Mouse (Mus musculus) G1E (cell line): ENCODE results near the gene Ralgapa2. TPM values are rescaled to one million over a fixed set of nuclear protein-coding genes. Genes with fewer than 3 reads are reported as not detected.
A peak's percentile ranks its signal among the peaks of the same experiment; 100 is the strongest.

Experiments used
- ATAC-seq: 2 replicates; pipeline ENCODE4 v1.8.0; 2016; ENCODE audit warnings: mild to moderate bottlenecking; ENCODE audit not compliant: insufficient number of reproducible peaks, poor library complexity, low FRiP score, severe bottlenecking; ENCODE audit errors: extremely low read depth
- DNase-seq: peaks from one replicate; pipeline ENCODE4 v3.0.0; 2012; ENCODE audit warnings: low spot score
- H3K27me3 ChIP-seq: 2 replicates; pipeline ENCODE4 v1.6.1; 2012; ENCODE audit warnings: mild to moderate bottlenecking, low read length, inconsistent platforms; ENCODE audit not compliant: insufficient read depth
- H3K36me3 ChIP-seq: replicated peaks from 2 replicates; pipeline ENCODE3; 2012; ENCODE audit warnings: mild to moderate bottlenecking, inconsistent platforms
- H3K4me1 ChIP-seq: 2 replicates; pipeline ENCODE4 v1.6.1; 2012; ENCODE audit warnings: low read depth, low read length, inconsistent platforms, mixed read lengths; ENCODE audit not compliant: insufficient read depth
- H3K4me3 ChIP-seq: 2 replicates; pipeline ENCODE4 v1.5.1; 2012; ENCODE audit warnings: low read depth, mild to moderate bottlenecking, inconsistent platforms, low read length, moderate library complexity, mixed read lengths
- H3K9me3 ChIP-seq: replicated peaks from 2 replicates; pipeline ENCODE4 v1.6.1; 2012; ENCODE audit warnings: inconsistent platforms
- CTCF ChIP-seq: IDR thresholded peaks from 2 replicates; pipeline ENCODE4 v1.5.1; 2012; ENCODE audit warnings: low read depth, low read length, inconsistent platforms, mixed read lengths
- GATA1 ChIP-seq: IDR thresholded peaks from 2 replicates; pipeline ENCODE4 v1.6.1; 2012; ENCODE audit warnings: borderline replicate concordance, low read length, inconsistent platforms, mixed read lengths
- GATA2 ChIP-seq: IDR thresholded peaks from 2 replicates; pipeline ENCODE4 v1.6.1; 2012; ENCODE audit warnings: low read depth, low read length, inconsistent platforms, borderline replicate concordance
- POLR2AphosphoS5 ChIP-seq: IDR thresholded peaks from 2 replicates; pipeline ENCODE4 v1.6.1; 2012; ENCODE audit warnings: low read depth, low read length, inconsistent platforms; ENCODE audit not compliant: insufficient replicate concordance
- TAL1 ChIP-seq: conservative IDR thresholded peaks from 2 replicates; pipeline ENCODE4 v1.6.1; 2012; ENCODE audit warnings: low read depth, low read length, inconsistent platforms, mixed read lengths
- polyA plus RNA-seq: library from polyadenylated mRNA; stranded (reverse); fragments of >175 nt; gene quantifications from 2 replicates; pipeline ENCODE4 v1.2.3, GENCODE M21; 2012
- total RNA-seq, 2 experiments: library from RNA; stranded (forward) in 1 of 2; stranded (reverse) in 1 of 2; fragments of 200-1000 nt in 1 of 2; fragments of >200 nt in 1 of 2; fragmentation: Nextera tagmentation in 1 of 2; gene quantifications; 2 replicates each; pipeline ENCODE4 v1.2.3; 2014 to 2017

The Ralgapa2 gene
- total and polyA plus RNA-seq, 3 experiments: 8.2 to 25.2 (median 16.2) TPM

DNA sequence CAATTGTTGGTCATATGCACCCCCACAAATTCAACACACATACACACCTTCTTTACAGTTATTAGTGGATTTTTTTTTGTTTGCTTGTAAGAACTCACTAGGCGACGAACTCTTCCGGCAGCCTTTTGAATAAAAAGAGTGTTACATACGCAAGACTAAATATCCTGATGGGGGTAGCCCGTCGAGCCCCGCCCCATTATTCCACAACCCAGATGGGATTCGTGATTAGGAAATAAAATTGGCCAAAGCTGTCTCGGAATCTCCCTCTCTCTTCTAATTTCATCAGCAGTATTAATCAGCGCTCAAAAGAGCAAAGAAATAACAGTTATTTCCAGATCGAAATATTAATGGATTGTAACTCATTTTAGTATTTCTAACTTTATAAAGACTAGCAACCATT is 292.4 kb downstream of the Ralgapa2 start:
- Histone ChIP-seq H3K9me3 (peaks cover 58% of the 10 kb centered on the region), H3K36me3 (no peaks in the 10 kb centered on the region), H3K4me1 (no peaks in the 10 kb centered on the region), H3K4me3 (no peak overlapping the region), H3K27me3 (no peaks in the 10 kb centered on the region; the same call in 1 of the 2 replicates)
- ATAC-seq (no peak), DNase-seq (no peak)
- no peak for TF ChIP-seq TAL1
- TF ChIP-seq CTCF: no peak
- TF ChIP-seq POLR2AphosphoS5: no peak
- no peak for TF ChIP-seq GATA1

DNA sequence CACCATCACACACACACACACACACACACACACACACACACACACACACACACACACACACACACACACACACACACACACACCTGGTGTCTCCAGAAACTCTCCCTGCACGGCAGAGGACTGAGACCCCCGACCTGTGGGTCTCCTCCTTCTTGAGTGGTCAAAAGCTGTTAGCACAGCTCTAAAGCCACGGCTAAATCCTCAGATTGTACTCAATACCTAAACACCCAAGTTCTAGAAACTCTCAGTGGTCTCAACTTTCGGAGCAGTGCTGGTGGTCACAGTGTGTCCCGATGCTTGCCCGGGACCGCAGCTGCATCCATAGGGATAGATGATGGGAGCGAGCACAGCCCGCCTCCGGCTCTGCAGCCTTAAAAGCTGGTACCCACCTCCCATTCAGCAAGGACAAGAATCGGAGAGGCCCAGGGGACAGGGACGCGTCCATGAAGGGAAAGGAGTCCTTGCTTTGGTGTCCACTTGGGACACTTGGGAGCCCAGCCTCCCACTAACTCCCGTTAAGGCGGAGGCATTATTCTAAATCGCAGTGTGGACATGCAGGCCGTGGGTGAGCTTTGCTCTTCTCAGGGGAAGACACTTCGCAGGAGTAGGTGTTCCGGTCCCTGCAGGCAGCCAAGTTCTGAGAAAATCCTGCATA is 293.1 kb downstream of the Ralgapa2 start:
- no peaks in the 10 kb centered on the region for H3K36me3 ChIP-seq
- no peaks in the 10 kb centered on the region; the same call in 1 of the 2 replicates for H3K27me3 ChIP-seq
- DNase-seq (no peak), ATAC-seq (no peak)
- TF ChIP-seq POLR2AphosphoS5 (no peak), GATA2 (no peak), GATA1 (no peak)
- no peak overlapping the region for H3K4me3 ChIP-seq
- peaks cover 57% of the 10 kb centered on the region for H3K9me3 ChIP-seq
- no peaks in the 10 kb centered on the region for H3K4me1 ChIP-seq

DNA sequence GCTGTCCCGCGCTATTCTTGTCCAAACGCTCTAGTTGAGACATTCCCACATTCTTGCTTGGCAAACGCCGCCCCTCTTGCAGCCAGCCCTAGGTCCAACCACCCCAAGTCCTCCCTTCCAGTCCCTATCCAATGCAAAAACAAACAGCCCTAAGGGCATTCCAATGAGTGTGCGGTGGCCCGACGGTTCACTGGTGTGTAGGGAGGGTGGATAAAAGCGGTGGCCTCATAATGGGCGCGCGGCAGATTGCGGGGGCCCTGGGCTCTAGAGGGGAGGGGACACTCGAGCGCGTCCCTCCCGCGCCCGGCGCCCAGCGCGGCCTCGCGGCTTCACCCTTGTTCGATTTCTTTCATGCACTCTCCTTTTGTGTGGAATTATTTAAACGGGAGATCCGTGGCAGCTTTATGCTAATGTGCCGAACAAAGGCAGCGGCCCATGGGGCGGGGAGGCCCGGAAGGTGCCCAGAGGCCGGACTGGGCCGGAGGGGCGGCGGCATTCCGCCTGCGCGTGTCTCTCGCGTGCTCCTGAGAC is 293.9 kb downstream of the Ralgapa2 start:
- TF ChIP-seq CTCF: no peak
- no peak for TF ChIP-seq POLR2AphosphoS5
- no peak for TF ChIP-seq TAL1
- TF ChIP-seq GATA2: no peak
- no peak for TF ChIP-seq GATA1

DNA sequence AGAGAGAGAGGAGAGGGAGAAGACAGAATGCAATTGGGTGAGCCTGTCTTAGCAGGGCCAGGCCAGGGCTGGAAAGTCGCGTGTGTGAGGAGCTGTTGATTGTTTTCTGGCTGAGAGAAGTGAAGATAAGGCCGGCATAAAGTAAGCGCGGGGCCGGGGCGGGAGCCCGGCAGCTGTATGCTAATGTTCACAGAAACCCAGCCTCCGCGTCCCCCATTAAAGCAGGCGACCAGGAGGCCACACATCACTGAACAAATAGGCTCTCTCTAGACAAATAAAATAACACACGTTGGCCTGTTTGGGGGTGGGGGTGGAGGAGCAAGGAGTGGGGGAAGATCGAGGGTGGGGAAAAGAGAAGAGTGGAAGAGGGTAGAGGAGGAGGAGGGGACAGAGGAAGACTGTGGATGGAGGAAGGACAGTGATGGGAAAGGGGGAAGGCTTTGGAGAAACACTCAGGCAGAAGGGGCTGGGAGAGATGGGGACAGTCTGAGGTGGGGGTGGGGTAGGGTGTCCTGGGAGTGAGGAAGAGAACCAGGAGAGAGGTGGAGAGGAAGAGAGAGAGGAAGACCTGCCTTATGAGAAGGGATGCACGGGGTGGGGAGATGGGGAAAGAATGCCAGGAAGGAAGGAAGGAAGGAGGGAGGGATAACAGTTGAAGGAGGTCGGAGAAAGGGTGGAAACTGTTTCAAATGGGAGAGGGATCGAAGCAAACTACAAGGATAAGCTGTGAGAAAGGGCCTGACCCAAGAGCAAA is 294.7 kb downstream of the Ralgapa2 start:
- no peak overlapping the region for H3K4me3 ChIP-seq
- TF ChIP-seq GATA1 (no peak), GATA2 (no peak), POLR2AphosphoS5 (no peak), CTCF (no peak), TAL1 (no peak)
- DNase-seq (no peak), ATAC-seq (no peak)
- H3K36me3 ChIP-seq: no peaks in the 10 kb centered on the region
- H3K27me3 ChIP-seq: no peaks in the 10 kb centered on the region; the same call in 1 of the 2 replicates
- H3K4me1 ChIP-seq: no peaks in the 10 kb centered on the region
- peaks cover 41% of the 10 kb centered on the region for H3K9me3 ChIP-seq

More for the DNA sequence above, 293.9 kb downstream of the Ralgapa2 start:
- no peaks in the 10 kb centered on the region for H3K36me3 ChIP-seq
- no peaks in the 10 kb centered on the region; the same call in 1 of the 2 replicates for H3K27me3 ChIP-seq
- H3K9me3 ChIP-seq: peaks cover 50% of the 10 kb centered on the region
- ATAC-seq (no peak), DNase-seq (no peak)
- H3K4me1 ChIP-seq: no peaks in the 10 kb centered on the region
- H3K4me3 ChIP-seq: no peak overlapping the region

DNA sequence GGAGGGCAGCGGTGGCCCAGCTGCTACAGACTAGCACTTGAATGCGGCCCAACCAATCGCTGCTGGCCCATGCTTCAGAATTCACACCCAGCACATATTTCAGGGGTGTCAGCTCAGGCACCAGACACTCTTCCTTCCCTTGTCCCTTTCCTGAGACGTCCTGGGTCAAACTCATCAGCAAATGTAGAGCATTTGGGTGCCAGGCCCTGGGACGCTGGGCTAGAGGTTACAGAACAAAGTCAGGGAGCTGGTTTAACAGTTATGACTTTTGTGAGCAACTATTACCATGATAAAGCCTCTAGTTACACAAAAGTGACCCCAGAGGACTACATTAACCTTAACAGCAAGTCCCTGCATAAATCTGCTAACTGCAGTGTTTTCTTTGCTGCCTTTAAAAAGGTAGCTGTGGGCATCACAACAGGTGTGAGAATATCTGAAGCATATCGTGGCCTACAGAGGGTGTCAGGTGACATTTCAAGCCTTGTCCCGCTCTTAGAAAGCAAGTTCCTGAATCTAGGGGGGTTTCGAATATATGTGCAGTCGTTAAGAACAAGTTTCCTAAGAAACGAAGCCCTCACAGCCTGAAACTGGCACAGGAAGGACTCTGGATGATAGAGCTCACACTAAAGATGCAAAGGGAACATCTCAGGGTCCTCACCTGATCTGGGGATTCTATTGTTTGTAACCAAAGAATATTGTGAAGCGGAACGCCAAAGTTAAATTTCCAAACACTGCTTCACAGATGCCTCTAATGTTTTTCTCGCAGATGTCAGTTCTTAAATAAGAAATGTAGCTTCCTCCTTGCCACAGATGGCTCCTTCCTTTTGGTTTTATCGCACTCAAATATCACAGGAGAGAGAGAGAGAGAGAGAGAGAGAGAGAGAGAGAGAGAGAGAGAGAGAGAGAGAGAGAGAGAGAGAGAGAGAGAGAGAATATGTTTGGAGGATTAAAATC is 295.8 kb downstream of the Ralgapa2 start:
- H3K4me1 ChIP-seq: no peaks in the 10 kb centered on the region
- TF ChIP-seq GATA2 (no peak), TAL1 (no peak), CTCF (no peak), POLR2AphosphoS5 (no peak), GATA1 (no peak)
- DNase-seq (no peak), ATAC-seq (no peak)
- no peak overlapping the region for H3K4me3 ChIP-seq
- H3K9me3 ChIP-seq: peaks cover 31% of the 10 kb centered on the region
- no peaks in the 10 kb centered on the region for H3K36me3 ChIP-seq
- H3K27me3 ChIP-seq: no peaks in the 10 kb centered on the region; the same call in 1 of the 2 replicates

DNA sequence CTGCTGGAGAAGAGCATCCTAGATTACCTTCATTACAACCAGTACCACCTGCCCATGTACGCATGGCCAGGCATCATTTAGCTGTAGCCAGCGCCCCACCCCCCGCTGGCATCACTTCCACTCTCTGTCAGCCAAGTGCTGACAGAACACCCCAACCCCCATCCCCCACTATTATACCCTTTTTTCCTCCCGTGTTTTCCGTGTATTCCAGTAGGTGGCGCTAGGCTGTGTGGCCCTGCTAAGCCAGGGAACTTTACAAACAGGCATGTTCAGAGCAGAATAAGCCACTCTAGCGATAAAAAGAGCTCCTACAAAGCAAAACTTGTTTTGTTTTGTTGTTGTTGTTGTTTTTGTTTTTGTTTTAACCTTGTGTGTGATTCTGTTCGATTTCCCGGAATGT is 297.4 kb downstream of the Ralgapa2 start:
- TF ChIP-seq GATA2 (no peak), TAL1 (no peak), POLR2AphosphoS5 (no peak), CTCF (0 out of 2 replicates have a peak, but pooled peaks have one; percentile 12), GATA1 (no peak)
- no peak overlapping the region for H3K4me3 ChIP-seq
- peak; percentile 26; the same call in 1 of the 2 replicates for ATAC-seq
- H3K36me3 ChIP-seq: no peaks in the 10 kb centered on the region
- no peaks in the 10 kb centered on the region for H3K27me3 ChIP-seq
- DNase-seq: peak; percentile 12
- peaks cover 21% of the 10 kb centered on the region for H3K9me3 ChIP-seq
- H3K4me1 ChIP-seq: no peaks in the 10 kb centered on the region
